Mouse (Mus musculus): Measurements from ENCODE around the gene Ttll11. TPM values are rescaled to one million over a fixed set of nuclear protein-coding genes. Genes with fewer than 3 reads are reported as not detected.

Ttll11 gene
- total and polyA plus RNA-seq, 2 experiments from 2014 or later = 1.7 to 5.0 TPM

GRCm38 (mm10) chr2:35812561-35812933 lies 167.2 kb downstream of the Ttll11 start:
- H3K4me3 ChIP-seq (ENCODE audit: low read depth, low read length) = no peak overlapping the region
- H3K9ac ChIP-seq (replicated peaks; ENCODE audit: low read depth, low read length) = no peak overlapping the region
- no peak for TF ChIP-seq CTCF (IDR thresholded peaks at IDR 0.05; ENCODE audit: low read depth)
- TF ChIP-seq EP300 (IDR thresholded peaks at IDR 0.05; ENCODE audit: low read depth) = no peak
- H3K4me1 ChIP-seq (ENCODE audit: control insufficient read depth, insufficient read depth) = peaks cover 14% of the 10 kb centered on the region; the same call in 1 of the 2 replicates
- H3K27me3 ChIP-seq (ENCODE audit: control insufficient read depth, insufficient read depth, low read length) = no peaks in the 10 kb centered on the region
- no peak overlapping the region for H3K4me2 ChIP-seq (ENCODE audit: low read depth, low read length)
- no peak for DNase-seq (ENCODE audit: low spot score)
- H3K27ac ChIP-seq (ENCODE audit: low read depth) = no peak overlapping the region
- H3K36me3 ChIP-seq (replicated peaks; ENCODE audit: control insufficient read depth, insufficient read depth, low read length) = no peaks in the 10 kb centered on the region
- ATAC-seq (ENCODE audit: insufficient read depth, low read depth) = no peak
- no peaks in the 10 kb centered on the region for H3K9me3 ChIP-seq (replicated peaks; ENCODE audit: control insufficient read depth, low read length)
- WGBS = 43% methylated on average over 2 of the region's 2 CpGs

DNA sequence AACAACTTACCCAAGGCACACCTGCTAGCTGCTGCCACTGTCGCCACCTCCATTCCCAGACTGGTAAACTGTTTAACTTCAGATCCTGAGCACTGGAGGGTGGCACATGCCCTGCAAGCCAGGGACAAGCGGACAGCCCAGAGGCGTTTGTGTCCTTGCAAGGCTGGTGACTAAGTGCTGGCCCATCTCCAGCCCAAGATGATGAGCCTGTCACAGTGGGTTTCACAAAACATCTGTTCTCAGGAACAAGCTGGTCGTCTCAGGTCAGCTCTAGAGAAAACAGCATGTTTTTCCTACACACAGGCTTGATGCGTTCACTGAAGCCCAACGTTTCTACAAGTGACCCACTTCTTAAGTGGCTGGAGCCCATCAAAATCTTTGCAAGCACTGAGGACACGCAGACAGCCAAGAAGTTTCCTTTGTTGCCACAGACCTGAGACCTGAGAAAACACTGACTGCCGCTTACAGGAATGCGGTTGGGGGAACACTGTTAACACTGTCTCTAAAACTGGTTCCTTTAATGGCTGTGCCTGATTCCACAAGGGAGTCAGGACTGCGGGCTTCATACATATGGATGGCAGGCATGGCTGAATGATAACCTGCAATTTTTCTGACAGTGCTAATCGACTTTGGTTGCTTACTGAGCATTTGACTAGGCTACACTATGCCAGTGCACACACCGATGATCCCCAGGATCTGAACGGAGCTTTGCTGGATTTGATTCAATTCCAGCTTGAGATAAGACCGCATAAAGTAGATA lies 167.7 kb downstream of the Ttll11 start:
- WGBS = 45% methylated on average over 14 of the region's 14 CpGs
- Histone ChIP-seq H3K27me3 (ENCODE audit: control insufficient read depth, insufficient read depth, low read length) (no peaks in the 10 kb centered on the region), H3K4me3 (ENCODE audit: low read depth, low read length) (no peak overlapping the region), H3K9ac (replicated peaks; ENCODE audit: low read depth, low read length) (no peak overlapping the region), H3K4me1 (ENCODE audit: control insufficient read depth, insufficient read depth) (peaks cover 14% of the 10 kb centered on the region; the same call in 1 of the 2 replicates), H3K9me3 (replicated peaks; ENCODE audit: control insufficient read depth, low read length) (no peaks in the 10 kb centered on the region), H3K36me3 (replicated peaks; ENCODE audit: control insufficient read depth, insufficient read depth, low read length) (no peaks in the 10 kb centered on the region), H3K27ac (ENCODE audit: low read depth) (no peak overlapping the region), H3K4me2 (ENCODE audit: low read depth, low read length) (no peak overlapping the region)
- ATAC-seq (ENCODE audit: insufficient read depth, low read depth) = no peak
- TF ChIP-seq CTCF (IDR thresholded peaks at IDR 0.05; ENCODE audit: low read depth) (no peak), EP300 (IDR thresholded peaks at IDR 0.05; ENCODE audit: low read depth) (no peak)
- DNase-seq (ENCODE audit: low spot score) = no peak

DNA sequence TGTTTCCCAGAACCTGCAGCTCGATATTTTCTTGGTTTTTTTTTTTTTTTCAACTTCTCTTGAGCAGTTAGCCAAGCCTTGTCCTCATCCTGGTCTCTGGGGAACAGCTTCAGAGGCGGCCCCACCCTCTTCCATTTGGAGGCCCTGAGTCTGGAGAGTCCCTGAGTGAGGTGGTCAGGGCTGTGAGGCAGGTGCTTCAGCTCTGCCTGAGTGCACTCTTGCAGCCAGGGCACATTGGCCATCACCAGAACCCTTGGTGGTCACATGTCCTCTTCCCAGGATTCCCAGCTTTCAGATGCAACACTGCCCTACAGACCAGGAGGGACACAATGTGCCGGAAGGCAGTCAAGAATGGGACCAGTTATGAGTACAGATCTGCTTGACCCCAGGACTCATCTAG lies 169.7 kb downstream of the Ttll11 start:
- Histone ChIP-seq H3K27ac (ENCODE audit: low read depth) (no peak overlapping the region), H3K4me2 (ENCODE audit: low read depth, low read length) (no peak overlapping the region), H3K4me1 (ENCODE audit: control insufficient read depth, insufficient read depth) (0 out of 2 replicates have a peak, but pooled peaks cover 8% of the 10 kb centered on the region), H3K36me3 (replicated peaks; ENCODE audit: control insufficient read depth, insufficient read depth, low read length) (no peaks in the 10 kb centered on the region), H3K27me3 (ENCODE audit: control insufficient read depth, insufficient read depth, low read length) (no peaks in the 10 kb centered on the region), H3K9ac (replicated peaks; ENCODE audit: low read depth, low read length) (no peak overlapping the region), H3K4me3 (ENCODE audit: low read depth, low read length) (no peak overlapping the region), H3K9me3 (replicated peaks; ENCODE audit: control insufficient read depth, low read length) (no peaks in the 10 kb centered on the region)
- WGBS = 75% methylated on average over 3 of the region's 3 CpGs
- no peak for ATAC-seq (ENCODE audit: insufficient read depth, low read depth)
- TF ChIP-seq CTCF (IDR thresholded peaks at IDR 0.05; ENCODE audit: low read depth) = no peak
- TF ChIP-seq EP300 (IDR thresholded peaks at IDR 0.05; ENCODE audit: low read depth) = no peak
- DNase-seq (ENCODE audit: low spot score) = no peak

DNA sequence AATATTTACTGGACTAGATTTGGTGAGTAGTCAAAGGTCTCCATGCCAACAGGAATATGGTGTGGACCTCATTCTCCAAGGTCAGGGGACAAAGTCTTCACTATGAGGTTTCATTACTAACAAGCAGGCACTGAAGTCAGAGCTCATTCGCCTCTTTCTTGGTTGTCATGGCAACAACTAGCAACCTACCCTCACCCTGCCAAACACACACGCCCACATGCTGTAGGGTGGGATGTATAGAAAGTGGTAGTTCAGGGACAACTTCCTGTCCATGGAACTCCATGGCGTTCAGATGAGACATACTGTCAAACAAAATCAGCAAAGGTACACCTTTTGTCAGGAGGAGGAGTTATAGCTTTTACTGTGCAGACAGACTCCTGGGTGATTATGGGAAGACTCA lies 170.6 kb downstream of the Ttll11 start:
- TF ChIP-seq EP300 (IDR thresholded peaks at IDR 0.05; ENCODE audit: low read depth) (no peak), CTCF (IDR thresholded peaks at IDR 0.05; ENCODE audit: low read depth) (no peak)
- ATAC-seq (ENCODE audit: insufficient read depth, low read depth) (no peak), DNase-seq (ENCODE audit: low spot score) (no peak)
- no peak overlapping the region for H3K27ac ChIP-seq (ENCODE audit: low read depth)
- H3K4me1 ChIP-seq (ENCODE audit: control insufficient read depth, insufficient read depth) = 0 out of 2 replicates have a peak, but pooled peaks cover 8% of the 10 kb centered on the region
- no peaks in the 10 kb centered on the region for H3K27me3 ChIP-seq (ENCODE audit: control insufficient read depth, insufficient read depth, low read length)
- WGBS = 54% methylated on average over 3 of the region's 3 CpGs
- H3K4me3 ChIP-seq (ENCODE audit: low read depth, low read length) = no peak overlapping the region
- no peaks in the 10 kb centered on the region for H3K36me3 ChIP-seq (replicated peaks; ENCODE audit: control insufficient read depth, insufficient read depth, low read length)
- no peak overlapping the region for H3K4me2 ChIP-seq (ENCODE audit: low read depth, low read length)
- H3K9ac ChIP-seq (replicated peaks; ENCODE audit: low read depth, low read length) = no peak overlapping the region
- no peaks in the 10 kb centered on the region for H3K9me3 ChIP-seq (replicated peaks; ENCODE audit: control insufficient read depth, low read length)

DNA sequence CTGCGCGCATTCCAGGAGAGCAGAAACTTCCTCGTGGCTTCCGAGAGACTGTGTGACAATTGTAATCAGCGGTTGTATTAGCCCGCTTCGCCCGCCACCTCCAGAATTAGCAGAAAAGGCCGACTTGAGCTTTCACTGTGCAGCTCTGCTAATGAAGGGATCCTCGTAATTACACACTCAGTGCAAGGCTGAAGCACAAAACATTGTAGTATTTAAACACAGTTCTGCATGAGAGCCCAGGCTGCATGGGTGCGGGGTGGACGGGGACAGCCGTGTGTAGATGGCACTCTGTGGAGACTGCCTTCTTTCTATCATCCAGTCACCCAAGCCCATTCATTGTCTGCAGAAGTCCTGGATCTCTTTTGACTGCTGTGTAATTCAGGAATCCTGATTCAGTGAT lies 173.8 kb downstream of the Ttll11 start:
- no peak for TF ChIP-seq EP300 (IDR thresholded peaks at IDR 0.05; ENCODE audit: low read depth)
- no peak for TF ChIP-seq CTCF (IDR thresholded peaks at IDR 0.05; ENCODE audit: low read depth)
- Histone ChIP-seq H3K27ac (ENCODE audit: low read depth) (no peak overlapping the region), H3K4me1 (ENCODE audit: control insufficient read depth, insufficient read depth) (0 out of 2 replicates have a peak, but pooled peaks cover 7% of the 10 kb centered on the region), H3K36me3 (replicated peaks; ENCODE audit: control insufficient read depth, insufficient read depth, low read length) (no peaks in the 10 kb centered on the region), H3K4me2 (ENCODE audit: low read depth, low read length) (no peak overlapping the region), H3K4me3 (ENCODE audit: low read depth, low read length) (no peak overlapping the region), H3K9ac (replicated peaks; ENCODE audit: low read depth, low read length) (no peak overlapping the region), H3K9me3 (replicated peaks; ENCODE audit: control insufficient read depth, low read length) (no peaks in the 10 kb centered on the region), H3K27me3 (ENCODE audit: control insufficient read depth, insufficient read depth, low read length) (no peaks in the 10 kb centered on the region)
- no peak for ATAC-seq (ENCODE audit: insufficient read depth, low read depth)
- 60% methylated on average over 13 of the region's 13 CpGs for WGBS
- no peak for DNase-seq (ENCODE audit: low spot score)

DNA sequence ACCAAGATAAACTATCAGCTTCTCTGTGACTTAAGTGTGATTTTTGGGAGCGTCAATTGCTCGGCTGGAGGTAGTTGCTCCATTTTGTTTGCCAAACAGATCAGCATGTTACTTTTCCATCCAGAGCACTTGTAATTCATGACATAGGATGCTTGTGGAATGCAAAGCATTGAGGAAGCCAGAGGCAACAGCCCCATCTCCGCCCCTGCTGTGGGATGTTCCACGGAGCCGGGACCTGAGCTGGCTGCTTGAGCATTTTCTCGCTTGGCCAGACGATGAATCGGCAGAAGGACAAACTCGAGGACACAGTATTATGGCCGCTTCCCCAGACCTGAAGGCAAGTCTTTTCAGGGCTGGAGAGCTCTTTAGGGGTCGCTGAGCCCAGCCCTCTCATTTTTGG lies 176.6 kb downstream of the Ttll11 start:
- no peak for ATAC-seq (ENCODE audit: insufficient read depth, low read depth)
- Histone ChIP-seq H3K27ac (ENCODE audit: low read depth) (no peak overlapping the region), H3K4me3 (ENCODE audit: low read depth, low read length) (no peak overlapping the region), H3K4me1 (ENCODE audit: control insufficient read depth, insufficient read depth) (peaks cover 7% of the 10 kb centered on the region; the same call in 1 of the 2 replicates), H3K27me3 (ENCODE audit: control insufficient read depth, insufficient read depth, low read length) (no peaks in the 10 kb centered on the region), H3K9ac (replicated peaks; ENCODE audit: low read depth, low read length) (no peak overlapping the region), H3K36me3 (replicated peaks; ENCODE audit: control insufficient read depth, insufficient read depth, low read length) (no peaks in the 10 kb centered on the region), H3K9me3 (replicated peaks; ENCODE audit: control insufficient read depth, low read length) (no peaks in the 10 kb centered on the region), H3K4me2 (ENCODE audit: low read depth, low read length) (no peak overlapping the region)
- TF ChIP-seq CTCF (IDR thresholded peaks at IDR 0.05; ENCODE audit: low read depth) (no peak), EP300 (IDR thresholded peaks at IDR 0.05; ENCODE audit: low read depth) (no peak)
- DNase-seq (ENCODE audit: low spot score) = no peak
- WGBS = 81% methylated on average over 11 of the region's 11 CpGs
